Mouse (Mus musculus): ENCODE results near the gene Mrpl12.

GRCm38 (mm10) chr11:120464365-120464764, 20.0 kb upstream of the Mrpl12 start:
- TF ChIP-seq POLR2AphosphoS2 (IDR thresholded peaks at IDR 0.05; ENCODE audit: low read depth, low read length) (peak; percentile 85), CTCF (conservative IDR thresholded peaks at IDR 0.05 in 1 of 2, IDR thresholded peaks at IDR 0.05 in 1 of 2; ENCODE audit: low read depth in 2 of 2, low read length in 2 of 2) (no peak), USF1 (IDR thresholded peaks at IDR 0.05; ENCODE audit: low read depth, low read length) (no peak), EP300 (IDR thresholded peaks at IDR 0.05; ENCODE audit: low read length) (no peak), MAFK (IDR thresholded peaks at IDR 0.05; ENCODE audit: insufficient replicate concordance, low read length) (no peak), GABPA (IDR thresholded peaks at IDR 0.05; ENCODE audit: insufficient replicate concordance, low read depth, low read length) (no peak), ZC3H11A (IDR thresholded peaks at IDR 0.05; ENCODE audit: low read depth, low read length) (no peak), JUN (IDR thresholded peaks at IDR 0.05; ENCODE audit: insufficient read depth, low read depth, low read length) (no peak), RAD21 (IDR thresholded peaks at IDR 0.05; ENCODE audit: low read depth, low read length) (no peak), TBP (conservative IDR thresholded peaks at IDR 0.05; ENCODE audit: low read depth, low read length) (no peak), USF2 (conservative IDR thresholded peaks at IDR 0.05; ENCODE audit: low read depth, low read length) (no peak), KAT2A (IDR thresholded peaks at IDR 0.05; ENCODE audit: insufficient replicate concordance, low read length) (no peak), POLR2A (IDR thresholded peaks at IDR 0.05; ENCODE audit: low read depth, low read length) (no peak), MYC (IDR thresholded peaks at IDR 0.05; ENCODE audit: low read depth, low read length) (no peak)
